Mouse (Mus musculus) heart, adult 2 months (tissue): ENCODE measurements around the gene Sult1e1.

Experiments used
- CTCF ChIP-seq: fragments of 200-600 bp; IDR thresholded peaks from 2 replicates; pipeline ENCODE4 v1.8.1; 2022; ENCODE audit warnings: antibody characterized with exemption, mild to moderate bottlenecking, moderate library complexity
- POLR2A ChIP-seq: fragments of 200-500 bp; IDR thresholded peaks from 2 replicates; pipeline ENCODE4 v1.6.1; 2011; ENCODE audit warnings: mild to moderate bottlenecking, low read depth, low read length, control low read depth; ENCODE audit not compliant: insufficient read depth

GRCm38 (mm10) chr5:87580389-87580788 is 11.0 kb downstream of the Sult1e1 start:
- TF ChIP-seq POLR2A (no peak), CTCF (no peak)
